Mouse (Mus musculus) left cerebral cortex, adult 2 months (tissue): ENCODE data around the gene Shld2. TPM values are rescaled to one million over a fixed set of nuclear protein-coding genes. Genes with fewer than 3 reads are reported as not detected.

ENCODE experiments used
- DNase-seq, 2 experiments: peaks; one replicate each; pipeline ENCODE4 v3.0.0; 2021 to 2022; ENCODE audit warnings: low spot score in 2 of 2, mixed read lengths in 1 of 2; ENCODE audit errors: extremely low spot score in 1 of 2
- H3K27ac ChIP-seq: fragments of 200-600 bp; 2 replicates; pipeline ENCODE4 v1.8.1; 2022
- H3K4me3 ChIP-seq: fragments of 200-600 bp; 2 replicates; pipeline ENCODE4 v1.8.1; 2022
- CTCF ChIP-seq: fragments of 200-600 bp; IDR thresholded peaks from 2 replicates; pipeline ENCODE4 v1.8.1; 2022; ENCODE audit warnings: antibody characterized with exemption, mild to moderate bottlenecking, moderate library complexity
- intact Hi-C: fragments of 180-260 bp; cut with DNase I; formaldehyde crosslinking; loops from one replicate; pipeline ENCODE4 v1.15.1; 2025
- total RNA-seq, 2 experiments: library from RNA; stranded (reverse); gene quantifications; 2 replicates each; pipeline ENCODE4 v1.2.3; 2021

Gene Shld2
- total RNA-seq, 2 experiments from 2014 or later, result 10.5 to 11.5 TPM

GRCm38 (mm10) chr14:34298871-34299700 lies 11.2 kb downstream of the Shld2 start:
- TF ChIP-seq CTCF, result no peak
- Histone ChIP-seq H3K4me3 (no peak overlapping the region), H3K27ac (no peak overlapping the region)
- intact Hi-C loops, result no loop called here
- DNase-seq, result no peak

- no peak for DNase-seq
Observed at GRCm38 (mm10) chr14:34297634-34298033, 12.7 kb downstream of the Shld2 start.

GRCm38 (mm10) chr14:34297038-34297437 lies 13.3 kb downstream of the Shld2 start:
- no peak overlapping the region for H3K4me3 ChIP-seq
- H3K27ac ChIP-seq, result no peak overlapping the region
- intact Hi-C loops, result no loop called here
- no peak for DNase-seq
- no peak for TF ChIP-seq CTCF

More at GRCm38 (mm10) chr14:34297634-34298033, 12.7 kb downstream of the Shld2 start:
- intact Hi-C loops, result no loop called here
- no peak for TF ChIP-seq CTCF
- H3K27ac ChIP-seq, result no peak overlapping the region
- no peak overlapping the region for H3K4me3 ChIP-seq

DNA sequence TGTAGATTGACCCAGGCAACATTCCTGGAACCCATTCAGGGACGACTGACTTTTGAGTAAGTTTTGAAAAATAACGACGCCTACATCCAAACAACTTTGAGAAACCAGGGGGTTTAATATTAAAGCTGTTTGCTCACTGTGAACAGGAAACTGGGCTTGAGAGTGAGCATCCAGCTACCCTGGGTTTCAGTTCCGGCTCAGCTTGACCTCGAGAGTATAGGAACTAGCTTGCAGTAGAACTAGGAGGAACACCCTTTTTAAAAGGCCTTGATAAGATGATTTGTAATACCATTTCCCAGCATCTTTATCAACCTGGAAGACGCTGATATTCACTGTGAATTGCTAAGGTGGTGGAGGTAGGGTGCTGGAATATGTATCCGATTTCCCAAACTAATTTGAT lies 13.9 kb downstream of the Shld2 start:
- no peak for DNase-seq
- intact Hi-C loops, result no loop called here
- TF ChIP-seq CTCF, result no peak
- no peak overlapping the region for H3K4me3 ChIP-seq
- no peak overlapping the region for H3K27ac ChIP-seq

GRCm38 (mm10) chr14:34293641-34294040 lies 16.7 kb downstream of the Shld2 start:
- DNase-seq, result no peak
- intact Hi-C loops, result no loop called here
- TF ChIP-seq CTCF, result no peak
- H3K4me3 ChIP-seq, result no peak overlapping the region
- no peak overlapping the region for H3K27ac ChIP-seq

DNA sequence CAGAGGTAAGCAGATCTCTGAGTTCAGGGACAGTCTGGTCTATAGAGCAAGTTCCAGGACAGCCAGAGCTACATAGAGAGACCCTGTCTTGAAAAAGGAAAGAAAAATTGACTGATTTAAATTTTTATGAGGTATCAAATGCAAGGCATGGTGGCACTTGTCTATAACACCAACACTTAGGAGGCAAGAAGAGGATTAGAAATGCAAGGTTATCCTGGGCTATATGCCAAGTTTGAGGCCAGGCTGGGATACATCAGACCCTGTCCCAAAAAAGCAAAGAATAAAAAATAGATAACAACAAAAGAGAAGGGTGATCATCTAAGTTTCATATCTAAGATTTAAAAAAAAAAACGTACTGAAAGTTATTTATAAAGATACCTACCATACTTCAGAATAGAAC lies 20.1 kb downstream of the Shld2 start:
- Histone ChIP-seq H3K4me3 (no peak overlapping the region), H3K27ac (no peak overlapping the region)
- no peak for TF ChIP-seq CTCF
- intact Hi-C loops, result no loop called here
- DNase-seq, result no peak

GRCm38 (mm10) chr14:34289259-34290015 lies 20.9 kb downstream of the Shld2 start:
- DNase-seq, result no peak
- intact Hi-C loops, result no loop called here
- no peak overlapping the region for H3K27ac ChIP-seq
- no peak overlapping the region for H3K4me3 ChIP-seq
- no peak for TF ChIP-seq CTCF

GRCm38 (mm10) chr14:34288396-34288795 lies 21.9 kb downstream of the Shld2 start:
- Histone ChIP-seq H3K27ac (no peak overlapping the region), H3K4me3 (no peak overlapping the region)
- intact Hi-C loops, result no loop called here
- DNase-seq, result no peak
- no peak for TF ChIP-seq CTCF

DNA sequence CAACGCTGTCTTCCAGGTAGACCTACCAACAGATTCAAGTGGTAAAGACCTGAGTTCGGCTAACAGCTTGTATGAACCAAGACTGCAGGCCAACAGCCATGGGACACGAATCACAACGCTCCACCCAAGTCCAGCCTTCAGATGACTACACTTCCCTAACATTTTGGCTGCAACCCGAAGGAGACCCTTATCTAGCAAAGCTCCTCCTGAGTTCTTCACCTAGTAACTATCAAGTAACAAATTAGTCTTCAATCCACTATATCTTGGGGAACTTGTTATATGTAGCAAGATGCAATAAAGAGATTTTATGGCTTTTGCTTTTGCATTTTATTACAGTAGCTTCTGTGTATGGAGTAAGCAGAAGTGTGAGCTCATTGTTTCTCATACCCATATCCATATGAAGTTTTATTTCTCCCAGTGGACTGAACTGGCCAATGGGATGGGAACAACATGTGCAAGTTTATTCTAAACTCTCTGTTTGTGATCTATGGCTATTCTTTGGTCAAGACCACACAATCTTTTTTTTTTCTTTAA lies 28.5 kb downstream of the Shld2 start:
- Histone ChIP-seq H3K27ac (no peak overlapping the region), H3K4me3 (no peak overlapping the region)
- intact Hi-C loops, result no loop called here
- no peak for DNase-seq
- no peak for TF ChIP-seq CTCF

DNA sequence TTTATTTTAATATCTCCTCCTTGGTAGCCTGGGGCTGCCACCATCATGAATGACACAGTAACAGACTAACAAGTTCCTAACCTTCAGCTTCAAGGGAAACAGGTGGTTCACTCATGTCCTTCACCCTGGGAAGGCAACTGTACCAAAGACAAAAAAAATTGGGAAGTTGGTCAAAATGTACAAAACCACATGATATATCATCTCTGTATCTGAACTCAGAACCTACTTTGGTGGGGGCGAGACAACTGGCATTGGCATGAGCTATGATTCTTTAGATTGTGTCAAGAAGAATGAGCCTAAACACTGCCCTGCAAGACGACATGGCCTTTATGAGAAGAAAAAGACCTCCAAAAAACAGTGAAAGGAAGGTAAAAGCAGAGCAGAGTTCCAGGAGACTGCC lies 29.5 kb downstream of the Shld2 start:
- no peak for TF ChIP-seq CTCF
- no peak overlapping the region for H3K4me3 ChIP-seq
- intact Hi-C loops, result no loop called here

DNA sequence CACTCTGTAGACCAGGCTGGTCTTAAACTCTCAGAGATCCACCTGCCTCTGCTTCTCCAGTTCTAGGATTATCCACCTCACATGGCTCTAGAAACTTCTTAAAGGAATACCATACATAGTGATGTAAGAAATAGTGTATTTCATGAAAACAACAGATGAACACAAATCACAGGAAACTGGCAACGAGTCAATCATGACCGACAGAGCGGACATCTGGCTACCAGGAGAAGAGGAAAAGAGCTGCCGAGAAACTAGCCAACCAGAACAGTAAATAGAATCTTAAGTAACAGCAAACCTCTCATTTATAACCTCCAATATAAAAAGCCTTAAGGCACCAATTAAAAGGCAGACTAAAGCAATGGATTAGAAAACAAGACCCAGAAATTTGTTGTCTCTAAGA lies 30.6 kb downstream of the Shld2 start:
- Histone ChIP-seq H3K27ac (no peak overlapping the region), H3K4me3 (no peak overlapping the region)
- intact Hi-C loops, result no loop called here
- no peak for TF ChIP-seq CTCF
- no peak for DNase-seq

More for the DNA sequence above, 29.5 kb downstream of the Shld2 start:
- no peak overlapping the region for H3K27ac ChIP-seq
- DNase-seq, result no peak

DNA sequence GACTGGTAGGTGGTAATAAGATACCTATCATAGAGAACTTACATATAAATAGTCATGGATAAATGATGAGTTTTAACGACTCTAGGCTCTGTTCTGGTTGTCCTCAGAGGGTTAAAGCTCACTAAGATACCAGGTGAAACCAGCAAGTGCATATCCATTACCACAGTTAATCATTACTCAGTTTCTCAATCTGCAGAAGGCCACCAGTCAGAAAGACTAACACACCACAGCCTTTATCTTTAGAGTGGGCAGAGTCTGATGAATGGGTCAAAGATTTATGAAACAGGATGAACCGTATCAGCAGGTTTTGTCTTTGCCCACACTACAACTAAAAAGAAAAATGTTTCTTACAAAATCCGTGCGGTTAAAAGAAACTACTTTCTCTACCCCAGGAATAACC lies 35.1 kb downstream of the Shld2 start:
- no peak for DNase-seq
- TF ChIP-seq CTCF, result no peak
- H3K4me3 ChIP-seq, result no peak overlapping the region
- H3K27ac ChIP-seq, result no peak overlapping the region
- intact Hi-C loops, result no loop called here
